Mouse (Mus musculus): ENCODE results near the gene Rbm41. TPM values are rescaled to one million over a fixed set of nuclear protein-coding genes. Genes with fewer than 3 reads are reported as not detected.

Rbm41 gene
- 8.4 and 8.7 TPM in 2 replicates for polyA plus RNA-seq (2014; fragmentation: Nextera tagmentation; extraction: Ambion mirVana)

GRCm38 (mm10) chrX:139997740-139998690 lies at the start of gene Rbm41:
Gene Rbm41, minus strand, starts transcription at chrX:139998595.
- peak within 1 kb of the TSS; percentile 33 for H3K4me3 ChIP-seq (ENCODE audit: low read depth, low read length)
- H3K4me2 ChIP-seq (ENCODE audit: low read depth, severe bottlenecking): peak within 1 kb of the TSS; percentile 38
- no peaks in the 10 kb centered on the region for H3K4me1 ChIP-seq (ENCODE audit: control insufficient read depth, insufficient read depth, low read length)
- no peaks in the 10 kb centered on the region for H3K9me3 ChIP-seq (ENCODE audit: control insufficient read depth, low read length)
- DNase-seq (ENCODE audit: low spot score) (peak; percentile 41), ATAC-seq (ENCODE audit: insufficient number of reproducible peaks, low FRiP score, low TSS enrichment, low read depth) (peak; percentile 89; the same call in 1 of the 2 replicates)
- no peaks in the 10 kb centered on the region for H3K27me3 ChIP-seq (ENCODE audit: control insufficient read depth, insufficient read depth, low read length)
- H3K36me3 ChIP-seq (ENCODE audit: control insufficient read depth, insufficient read depth, low read length): no peaks in the 10 kb centered on the region; the same call in 1 of the 2 replicates
- peak within 1 kb of the TSS; percentile 39 for H3K9ac ChIP-seq (ENCODE audit: low read length)
- no peak within 1 kb of the TSS for H3K27ac ChIP-seq (replicated peaks; ENCODE audit: low read depth, low read length)
- WGBS: 19% methylated on average over 25 of the region's 25 CpGs

- DNase-seq (ENCODE audit: low spot score) (no peak), ATAC-seq (ENCODE audit: insufficient number of reproducible peaks, low FRiP score, low TSS enrichment, low read depth) (no peak)
- H3K4me3 ChIP-seq (ENCODE audit: low read depth, low read length): no peak overlapping the region
- H3K27ac ChIP-seq (replicated peaks; ENCODE audit: low read depth, low read length): no peak overlapping the region
- H3K4me2 ChIP-seq (ENCODE audit: low read depth, severe bottlenecking): no peak overlapping the region
- no peaks in the 10 kb centered on the region for H3K27me3 ChIP-seq (ENCODE audit: control insufficient read depth, insufficient read depth, low read length)
- H3K4me1 ChIP-seq (ENCODE audit: control insufficient read depth, insufficient read depth, low read length): no peaks in the 10 kb centered on the region
- H3K36me3 ChIP-seq (ENCODE audit: control insufficient read depth, insufficient read depth, low read length): no peaks in the 10 kb centered on the region; the same call in 1 of the 2 replicates
- no peaks in the 10 kb centered on the region for H3K9me3 ChIP-seq (ENCODE audit: control insufficient read depth, low read length)
- 86% methylated on average over 4 of the region's 4 CpGs for WGBS
- no peak overlapping the region for H3K9ac ChIP-seq (ENCODE audit: low read length)
These were observed 283 bp upstream of the Rbm41 start for GRCm38 (mm10) chrX:139998691-139999065.

GRCm38 (mm10) chrX:139982115-139982514 lies 16.3 kb downstream of the Rbm41 start:
- Histone ChIP-seq H3K4me1 (ENCODE audit: control insufficient read depth, insufficient read depth, low read length) (no peaks in the 10 kb centered on the region), H3K9me3 (ENCODE audit: control insufficient read depth, low read length) (no peaks in the 10 kb centered on the region), H3K4me3 (ENCODE audit: low read depth, low read length) (no peak overlapping the region), H3K36me3 (ENCODE audit: control insufficient read depth, insufficient read depth, low read length) (no peaks in the 10 kb centered on the region), H3K4me2 (ENCODE audit: low read depth, severe bottlenecking) (no peak overlapping the region), H3K27me3 (ENCODE audit: control insufficient read depth, insufficient read depth, low read length) (no peaks in the 10 kb centered on the region), H3K27ac (replicated peaks; ENCODE audit: low read depth, low read length) (no peak overlapping the region), H3K9ac (ENCODE audit: low read length) (no peak overlapping the region)
- ATAC-seq (ENCODE audit: insufficient number of reproducible peaks, low FRiP score, low TSS enrichment, low read depth) (no peak), DNase-seq (ENCODE audit: low spot score) (no peak)
- 75% methylated on average over 5 of the region's 5 CpGs for WGBS

- ATAC-seq (ENCODE audit: insufficient number of reproducible peaks, low FRiP score, low TSS enrichment, low read depth) (no peak), DNase-seq (ENCODE audit: low spot score) (no peak)
- H3K9me3 ChIP-seq (ENCODE audit: control insufficient read depth, low read length): no peaks in the 10 kb centered on the region
- no peak overlapping the region for H3K4me2 ChIP-seq (ENCODE audit: low read depth, severe bottlenecking)
- H3K9ac ChIP-seq (ENCODE audit: low read length): no peak overlapping the region
- H3K27me3 ChIP-seq (ENCODE audit: control insufficient read depth, insufficient read depth, low read length): no peaks in the 10 kb centered on the region
- H3K4me3 ChIP-seq (ENCODE audit: low read depth, low read length): no peak overlapping the region
- no peaks in the 10 kb centered on the region for H3K36me3 ChIP-seq (ENCODE audit: control insufficient read depth, insufficient read depth, low read length)
- H3K4me1 ChIP-seq (ENCODE audit: control insufficient read depth, insufficient read depth, low read length): no peaks in the 10 kb centered on the region
- WGBS: 80% methylated on average over 1 of the region's 1 CpGs
- H3K27ac ChIP-seq (replicated peaks; ENCODE audit: low read depth, low read length): no peak overlapping the region
These were observed 64.9 kb downstream of the Rbm41 start for GRCm38 (mm10) chrX:139933507-139933906.

GRCm38 (mm10) chrX:139932472-139932871 lies 65.9 kb downstream of the Rbm41 start:
- Histone ChIP-seq H3K9me3 (ENCODE audit: control insufficient read depth, low read length) (no peaks in the 10 kb centered on the region), H3K4me1 (ENCODE audit: control insufficient read depth, insufficient read depth, low read length) (no peaks in the 10 kb centered on the region), H3K4me2 (ENCODE audit: low read depth, severe bottlenecking) (no peak overlapping the region), H3K27me3 (ENCODE audit: control insufficient read depth, insufficient read depth, low read length) (no peaks in the 10 kb centered on the region), H3K9ac (ENCODE audit: low read length) (no peak overlapping the region), H3K36me3 (ENCODE audit: control insufficient read depth, insufficient read depth, low read length) (no peaks in the 10 kb centered on the region), H3K27ac (replicated peaks; ENCODE audit: low read depth, low read length) (no peak overlapping the region), H3K4me3 (ENCODE audit: low read depth, low read length) (no peak overlapping the region)
- WGBS: 82% methylated on average over 3 of the region's 3 CpGs
- no peak for ATAC-seq (ENCODE audit: insufficient number of reproducible peaks, low FRiP score, low TSS enrichment, low read depth)
- DNase-seq (ENCODE audit: low spot score): no peak

- no peak overlapping the region for H3K9ac ChIP-seq (ENCODE audit: low read length)
- no peak overlapping the region for H3K27ac ChIP-seq (replicated peaks; ENCODE audit: low read depth, low read length)
- H3K27me3 ChIP-seq (ENCODE audit: control insufficient read depth, insufficient read depth, low read length): no peaks in the 10 kb centered on the region
- H3K36me3 ChIP-seq (ENCODE audit: control insufficient read depth, insufficient read depth, low read length): no peaks in the 10 kb centered on the region
- no peaks in the 10 kb centered on the region for H3K9me3 ChIP-seq (ENCODE audit: control insufficient read depth, low read length)
- ATAC-seq (ENCODE audit: insufficient number of reproducible peaks, low FRiP score, low TSS enrichment, low read depth): no peak
- no peak overlapping the region for H3K4me2 ChIP-seq (ENCODE audit: low read depth, severe bottlenecking)
- DNase-seq (ENCODE audit: low spot score): no peak
- no peak overlapping the region for H3K4me3 ChIP-seq (ENCODE audit: low read depth, low read length)
- no peaks in the 10 kb centered on the region for H3K4me1 ChIP-seq (ENCODE audit: control insufficient read depth, insufficient read depth, low read length)
- 87% methylated on average over 4 of the region's 4 CpGs for WGBS
These were observed 77.8 kb downstream of the Rbm41 start for GRCm38 (mm10) chrX:139920572-139920971.

GRCm38 (mm10) chrX:139891387-139891786 lies 107.0 kb downstream of the Rbm41 start:
- Histone ChIP-seq H3K36me3 (ENCODE audit: control insufficient read depth, insufficient read depth, low read length) (no peaks in the 10 kb centered on the region), H3K27ac (replicated peaks; ENCODE audit: low read depth, low read length) (no peak overlapping the region), H3K4me2 (ENCODE audit: low read depth, severe bottlenecking) (no peak overlapping the region), H3K4me1 (ENCODE audit: control insufficient read depth, insufficient read depth, low read length) (no peaks in the 10 kb centered on the region), H3K4me3 (ENCODE audit: low read depth, low read length) (no peak overlapping the region), H3K27me3 (ENCODE audit: control insufficient read depth, insufficient read depth, low read length) (no peaks in the 10 kb centered on the region), H3K9ac (ENCODE audit: low read length) (no peak overlapping the region), H3K9me3 (ENCODE audit: control insufficient read depth, low read length) (no peaks in the 10 kb centered on the region)
- 47% methylated on average over 1 of the region's 1 CpGs for WGBS
- DNase-seq (ENCODE audit: low spot score): no peak
- ATAC-seq (ENCODE audit: insufficient number of reproducible peaks, low FRiP score, low TSS enrichment, low read depth): no peak

- ATAC-seq (ENCODE audit: insufficient number of reproducible peaks, low FRiP score, low TSS enrichment, low read depth) (no peak), DNase-seq (ENCODE audit: low spot score) (no peak)
- Histone ChIP-seq H3K9me3 (ENCODE audit: control insufficient read depth, low read length) (no peaks in the 10 kb centered on the region), H3K36me3 (ENCODE audit: control insufficient read depth, insufficient read depth, low read length) (no peaks in the 10 kb centered on the region), H3K4me3 (ENCODE audit: low read depth, low read length) (no peak overlapping the region), H3K27ac (replicated peaks; ENCODE audit: low read depth, low read length) (no peak overlapping the region), H3K9ac (ENCODE audit: low read length) (no peak overlapping the region), H3K4me1 (ENCODE audit: control insufficient read depth, insufficient read depth, low read length) (no peaks in the 10 kb centered on the region), H3K27me3 (ENCODE audit: control insufficient read depth, insufficient read depth, low read length) (no peaks in the 10 kb centered on the region), H3K4me2 (ENCODE audit: low read depth, severe bottlenecking) (no peak overlapping the region)
These were observed 115.2 kb downstream of the Rbm41 start for GRCm38 (mm10) chrX:139883221-139883620.
